Mouse (Mus musculus) hindbrain, embryonic 14.5 days (tissue): Measurements from ENCODE around the gene Gm6370. TPM values are rescaled to one million over a fixed set of nuclear protein-coding genes. Genes with fewer than 3 reads are reported as not detected.

Experiments
- polyA plus RNA-seq: library from polyadenylated mRNA; unstranded; fragments of >200 nt; fragmentation: Nextera tagmentation; extraction: Ambion mirVana; gene quantifications from 2 replicates; pipeline ENCODE4 v1.2.1, GENCODE M21; 2014

Gene Gm6370
- polyA plus RNA-seq, 1 experiment from 2014 or later, result not detected

Other genes starting within 250 kb of the Gm6370 start
- gene Wasf3, start 106.4 kb upstream of the Gm6370 start, polyA plus RNA-seq, result 10.3 and 10.4 TPM in 2 replicates
- not detected in 2 replicates for gene Gm6408, start 9.4 kb upstream of the Gm6370 start, polyA plus RNA-seq
- not detected in 2 replicates for gene 4930449I24Rik, start 11.0 kb downstream of the Gm6370 start, polyA plus RNA-seq
- gene Gm3402, start 22.8 kb downstream of the Gm6370 start, polyA plus RNA-seq, result not detected in 2 replicates
- not detected in 2 replicates for gene Gm3404, start 34.4 kb downstream of the Gm6370 start, polyA plus RNA-seq
- not detected in 2 replicates for gene Gm3409, start 46.3 kb downstream of the Gm6370 start, polyA plus RNA-seq
- not detected in 2 replicates for gene Gm3415, start 64.8 kb downstream of the Gm6370 start, polyA plus RNA-seq
- gene Gpr12, start 93.9 kb downstream of the Gm6370 start, polyA plus RNA-seq, result 17.5 and 27.3 TPM in 2 replicates